Mouse (Mus musculus) right cerebral cortex, postnatal 25 days (tissue): ENCODE data around the gene Cpne1.
"Not testable (repeated sequence)": the region's sequence is repeated elsewhere in the genome, so short reads cannot be mapped to it uniquely, and the experiment has no call there.

Experiments
- DNase-seq: peaks from one replicate; pipeline ENCODE4 v3.0.0; 2022

Cpne1 gene

DNA sequence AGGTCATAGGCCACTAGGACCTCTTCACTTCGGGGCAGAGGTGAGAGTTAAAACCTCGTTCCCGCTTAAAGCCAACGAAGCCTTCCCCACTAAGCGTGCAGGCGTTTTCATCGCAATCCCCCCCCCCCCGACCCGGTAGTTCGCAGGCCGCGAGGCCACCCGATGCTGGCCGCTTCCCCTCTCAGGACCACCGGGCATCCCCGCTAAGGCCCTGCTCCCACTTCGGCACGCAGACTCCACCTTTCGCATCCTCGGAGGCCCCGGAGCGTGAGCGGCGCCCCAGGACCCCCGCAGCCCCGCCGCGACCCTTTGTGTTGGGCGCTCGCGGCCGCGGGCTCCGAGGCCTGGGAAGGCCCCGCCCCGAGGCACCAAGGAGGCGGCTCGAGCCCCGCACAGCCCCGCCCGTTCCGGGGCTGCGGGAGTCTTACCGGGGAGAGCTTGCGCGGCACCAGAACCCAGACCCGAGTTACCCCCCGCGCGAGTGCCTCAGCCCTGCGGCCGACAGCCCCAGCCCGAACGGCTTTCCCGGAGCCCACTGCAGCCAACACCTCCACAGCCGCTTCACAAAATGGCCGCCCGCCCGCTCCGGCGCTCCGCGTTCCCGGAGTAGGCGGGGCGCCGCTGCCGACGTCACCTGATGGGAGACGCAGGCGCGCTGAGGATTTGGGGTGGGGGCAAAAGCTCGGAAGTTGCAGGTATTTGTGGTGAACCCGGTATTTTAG is at the start of gene Cpne1, which contains the start of gene Rbm12:
Gene Cpne1 (minus strand): TSS at position 608 of the 722 bp plus-strand sequence.
Gene Rbm12 (minus strand): TSS at position 621 of the 722 bp plus-strand sequence.
- DNase-seq = peak; percentile 93

DNA sequence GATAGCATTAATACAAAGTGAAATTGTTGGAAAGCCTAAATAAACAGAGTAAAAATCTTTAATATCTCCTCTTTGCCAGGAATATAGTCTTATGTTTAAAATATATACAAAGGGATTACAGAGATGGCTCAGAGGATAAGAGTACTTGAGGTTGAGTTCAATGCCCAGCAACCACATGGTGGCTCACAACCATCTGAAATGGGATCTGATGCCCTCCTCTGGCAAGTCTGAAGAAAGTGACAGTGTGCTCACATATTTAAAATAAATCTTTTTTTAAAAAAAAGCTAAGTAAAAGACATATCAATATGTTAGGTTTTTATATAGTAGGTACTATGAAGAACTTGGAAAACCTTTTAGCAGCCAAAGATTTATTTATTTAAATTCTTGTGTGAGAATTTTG is 39.8 kb upstream of the Cpne1 start:
- no peak for DNase-seq

DNA sequence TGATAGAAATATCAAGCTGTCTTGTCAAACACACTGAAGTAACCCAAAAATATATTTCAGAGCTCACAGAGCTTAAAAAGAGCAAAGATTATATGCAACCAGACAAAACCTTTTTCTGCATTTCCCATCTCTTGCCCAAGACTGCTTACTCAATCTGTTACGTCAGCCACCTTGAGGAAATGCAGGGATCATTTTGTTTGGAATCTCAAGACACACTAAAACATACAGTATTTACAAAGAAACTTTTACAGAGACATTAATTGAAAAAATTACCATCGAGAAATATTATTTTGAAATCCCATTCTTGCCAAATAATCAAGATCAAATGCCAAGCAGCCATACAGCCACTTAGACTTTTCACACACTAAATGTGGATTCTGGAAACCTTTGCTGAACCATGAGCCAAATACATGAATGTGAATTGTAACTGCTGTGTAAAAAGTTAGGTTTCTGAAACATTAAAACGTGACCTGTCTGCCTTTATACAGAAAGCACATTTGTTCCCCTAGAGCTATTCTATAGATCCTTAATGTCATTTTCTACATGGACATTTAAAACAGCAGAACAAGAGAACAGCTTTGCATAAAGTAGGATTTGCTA is 35.7 kb upstream of the Cpne1 start:
- DNase-seq = no peak

DNA sequence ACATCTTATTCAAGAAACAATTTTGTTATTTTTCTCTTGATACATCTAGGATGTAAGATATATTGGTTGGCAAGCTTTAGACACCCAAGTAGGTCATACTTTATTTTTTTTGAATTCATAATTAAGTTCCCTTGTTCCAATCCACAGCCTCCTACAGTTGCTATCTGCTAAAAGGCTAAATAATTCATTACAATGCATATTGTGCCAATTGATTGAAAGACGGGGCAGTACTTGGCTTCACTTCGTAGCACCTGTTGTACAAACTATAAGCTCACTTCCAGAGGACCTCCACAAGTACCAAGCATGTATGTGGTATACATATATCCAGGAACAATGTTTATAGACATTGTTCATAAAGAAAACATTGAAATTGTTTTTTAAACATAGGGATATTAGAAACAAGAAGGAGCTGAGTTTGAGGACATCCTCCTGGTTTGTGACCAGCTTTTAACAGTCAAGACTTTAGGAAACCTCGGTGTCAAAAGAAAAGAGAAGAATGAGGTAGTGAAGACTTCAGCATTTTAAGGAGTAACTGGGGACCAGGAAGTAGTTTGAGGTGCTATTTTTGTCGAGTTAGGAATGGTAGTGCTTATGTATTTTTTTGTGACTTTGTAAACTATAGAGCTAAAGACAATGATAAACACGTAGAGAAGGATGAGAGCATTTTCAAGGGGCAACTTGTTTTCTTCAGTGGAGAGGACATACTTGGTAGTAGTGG is 34.7 kb upstream of the Cpne1 start:
- no peak for DNase-seq

- DNase-seq = no peak
These were observed 33.8 kb upstream of the Cpne1 start for GRCm38 (mm10) chr2:156145486-156146130.

- DNase-seq = peak; percentile 93
These were observed 32.4 kb upstream of the Cpne1 start, which contains the start of the genes Romo1 and Nfs1 for GRCm38 (mm10) chr2:156143953-156144724. Romo1 (plus strand) TSS chr2:156144039. Nfs1 (minus strand) TSS chr2:156144186.

- no peak for DNase-seq
These were observed 31.6 kb upstream of the Cpne1 start for GRCm38 (mm10) chr2:156143367-156143766.

- DNase-seq = no peak
These were observed 31.1 kb upstream of the Cpne1 start for GRCm38 (mm10) chr2:156142820-156143219.

DNA sequence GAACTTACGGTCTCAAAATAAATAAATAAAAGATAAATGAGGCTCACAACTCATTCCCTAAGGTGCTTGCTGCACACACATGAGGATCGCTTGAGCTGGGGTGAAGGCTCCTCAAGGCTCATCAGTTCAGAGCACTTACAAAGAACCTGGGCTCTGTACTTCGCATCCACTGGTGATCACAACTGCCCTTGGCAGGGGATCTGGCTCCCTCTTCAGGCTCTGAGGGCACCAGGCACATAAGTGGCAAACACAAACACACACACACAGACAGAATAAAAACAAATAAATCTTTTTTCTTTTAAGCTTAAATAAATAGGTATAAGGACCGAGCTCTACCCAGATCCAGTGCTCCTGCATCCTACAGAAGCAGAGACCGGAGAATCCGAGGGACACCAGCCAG is 23.9 kb upstream of the Cpne1 start:
- no peak for DNase-seq

- DNase-seq = no peak
These were observed 22.4 kb upstream of the Cpne1 start for GRCm38 (mm10) chr2:156134161-156134560.

GRCm38 (mm10) chr2:156126992-156127391 is 15.2 kb upstream of the Cpne1 start, which contains the start of gene Gm28036:
Gm28036 (minus strand) TSS chr2:156127092.
- DNase-seq = no peak

GRCm38 (mm10) chr2:156123731-156124130 is 12.0 kb upstream of the Cpne1 start:
- DNase-seq = no peak

- DNase-seq = no peak
These were observed 7.8 kb upstream of the Cpne1 start for GRCm38 (mm10) chr2:156119566-156119965.

DNA sequence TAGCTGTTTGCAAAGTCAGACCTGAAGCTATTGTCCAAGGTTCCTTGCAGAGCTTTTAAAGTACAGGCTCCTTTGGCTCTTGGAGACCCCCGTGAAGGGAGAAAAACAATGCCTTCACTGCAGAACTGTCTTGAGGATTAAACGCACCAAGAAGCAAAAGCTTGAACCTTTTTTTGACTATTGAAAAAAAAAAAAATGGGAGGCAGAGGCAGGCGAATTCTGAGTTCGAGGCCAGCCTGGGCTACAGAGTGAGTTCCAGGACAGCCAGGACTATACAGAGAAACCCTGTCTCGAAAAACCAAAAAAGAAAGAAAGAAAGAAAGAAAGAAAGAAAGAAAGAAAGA is 287 bp upstream of the Cpne1 start:
- DNase-seq = not testable (repeated sequence)

GRCm38 (mm10) chr2:156110627-156111357 is 973 bp downstream of the Cpne1 start:
- peak; percentile 22 for DNase-seq

DNA sequence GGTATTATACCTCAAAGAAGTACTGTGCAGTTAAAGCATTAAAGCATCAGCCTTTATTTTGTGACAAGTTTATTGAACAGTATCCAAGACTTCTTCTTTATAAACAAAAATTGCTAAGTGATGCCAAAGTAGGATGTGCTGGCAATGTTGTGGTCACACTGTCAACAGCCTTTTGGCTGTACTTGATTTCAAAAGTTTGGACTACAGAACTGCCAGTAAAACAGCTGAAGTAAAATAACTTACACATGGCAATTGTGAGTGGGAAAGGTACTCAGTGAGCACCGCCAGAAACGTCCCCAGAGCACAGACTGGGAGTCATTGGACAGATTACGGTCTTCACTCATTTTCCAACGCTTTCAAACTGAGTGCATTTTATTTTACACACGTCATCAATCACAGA is 19.8 kb downstream of the Cpne1 start:
- no peak for DNase-seq

- no peak for DNase-seq
These were observed 22.0 kb downstream of the Cpne1 start for GRCm38 (mm10) chr2:156089799-156090198.

- no peak for DNase-seq
These were observed 24.2 kb downstream of the Cpne1 start for GRCm38 (mm10) chr2:156087391-156088110.

DNA sequence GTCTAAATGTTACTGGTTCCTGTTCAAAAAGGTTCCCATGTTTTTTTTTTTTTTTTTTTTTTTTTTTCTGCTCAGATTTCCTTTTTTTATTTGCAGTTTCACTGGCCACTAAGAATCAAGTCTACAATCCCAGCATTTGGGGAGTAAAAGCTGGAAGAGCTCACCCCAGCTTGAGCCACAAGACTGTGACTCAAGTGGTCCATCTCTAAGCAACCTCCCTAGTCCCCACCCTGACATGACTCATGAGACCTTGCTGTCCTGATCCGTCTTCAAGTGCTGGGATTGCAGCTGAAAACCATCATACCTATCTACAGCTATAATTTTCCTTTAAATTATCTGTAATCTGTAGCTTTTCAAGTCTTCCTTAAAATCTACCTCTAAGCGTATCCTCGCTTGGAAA is 27.2 kb downstream of the Cpne1 start:
- DNase-seq = no peak

DNA sequence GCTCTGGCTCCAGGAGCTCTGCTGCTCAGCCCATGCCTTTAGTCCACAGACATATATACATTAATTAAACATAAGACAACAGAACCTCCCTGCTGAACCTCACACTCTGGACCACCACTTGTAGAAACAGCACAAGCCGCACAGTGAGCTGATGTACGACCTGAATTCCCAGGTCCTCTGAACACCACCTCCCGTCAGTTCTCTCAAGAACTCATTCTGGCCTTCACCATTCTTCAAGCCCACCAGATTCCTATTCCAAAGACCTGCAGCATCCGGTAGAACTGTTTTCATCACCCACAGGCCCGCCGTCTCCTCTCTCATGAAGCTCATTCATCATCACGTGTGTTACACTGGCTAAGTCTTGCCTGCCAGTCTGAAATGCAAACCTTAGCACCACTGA is 31.4 kb downstream of the Cpne1 start:
- no peak for DNase-seq

GRCm38 (mm10) chr2:156079674-156080073 is 32.1 kb downstream of the Cpne1 start:
- DNase-seq = no peak
